Mouse (Mus musculus) liver, embryonic 14.5 days (tissue): ENCODE measurements at regions not wholly inside any gene's neighbourhood (a gene's known extent, or its start where the extent isn't known, plus 50 kb on each side); places are given as distances from the start of the nearest gene placed in this dataset.

Experiments used
- ATAC-seq: fragments of 200-750 bp; cut with Nextera tagmentation; 2 replicates; pipeline ENCODE4 v1.8.0; 2017; ENCODE audit warnings: moderate number of reproducible peaks, mild to moderate bottlenecking, moderate library complexity; ENCODE audit not compliant: insufficient read depth
- DNase-seq, 3 experiments: peaks; one replicate each; pipeline ENCODE4 v3.0.0-alpha.2; 2012 to 2013; ENCODE audit warnings: low read depth in 3 of 3, low spot score in 3 of 3
- H3K27ac ChIP-seq: fragments of 300-500 bp; sonication (generic); 2 replicates; pipeline ENCODE4 v1.5.1; 2014; ENCODE audit warnings: moderate library complexity, mild to moderate bottlenecking, control low read depth, inconsistent platforms
- H3K27me3 ChIP-seq: fragments of 300-500 bp; sonication (generic); 2 replicates; pipeline ENCODE4 v1.6.1; 2014; ENCODE audit warnings: mild to moderate bottlenecking, low read length, moderate library complexity; ENCODE audit not compliant: control insufficient read depth, insufficient read depth
- H3K36me3 ChIP-seq: fragments of 300-500 bp; sonication (generic); replicated peaks from 2 replicates; pipeline ENCODE4 v1.6.1; 2014; ENCODE audit warnings: low read depth; ENCODE audit not compliant: control insufficient read depth, insufficient read depth
- H3K4me1 ChIP-seq, 2 experiments: fragments of 200-500 bp in 1 of 2; fragments of 300-500 bp in 1 of 2; sonication (generic) in 1 of 2; replicated peaks; 2 replicates each; pipeline ENCODE4 v1.6.1; 2012 to 2014; ENCODE audit warnings: antibody characterized with exemption in 1 of 2, inconsistent platforms in 1 of 2, low read length in 1 of 2; ENCODE audit not compliant: control insufficient read depth in 2 of 2, insufficient read depth in 2 of 2
- H3K4me2 ChIP-seq: fragments of 300-500 bp; sonication (generic); 2 replicates; pipeline ENCODE4 v1.6.1; 2014; ENCODE audit warnings: low read depth, mild to moderate bottlenecking, control low read depth, moderate library complexity
- H3K4me3 ChIP-seq, 2 experiments: fragments of 200-500 bp in 1 of 2; fragments of 300-500 bp in 1 of 2; sonication (generic) in 1 of 2; 2 replicates each; pipeline ENCODE4 v1.5.1; 2012 to 2014; ENCODE audit warnings: low read depth in 2 of 2, low read length in 2 of 2, mild to moderate bottlenecking in 2 of 2, control low read depth in 1 of 2, inconsistent platforms in 1 of 2, moderate library complexity in 1 of 2; ENCODE audit not compliant: insufficient read depth in 1 of 2
- H3K9ac ChIP-seq: fragments of 300-500 bp; sonication (generic); replicated peaks from 2 replicates; pipeline ENCODE4 v1.6.1; 2014; ENCODE audit warnings: mild to moderate bottlenecking, control low read depth, moderate library complexity
- H3K9me3 ChIP-seq: fragments of 300-500 bp; sonication (generic); 2 replicates; pipeline ENCODE4 v1.6.1; 2016; ENCODE audit warnings: low read length, mixed read lengths; ENCODE audit not compliant: control insufficient read depth
- CTCF ChIP-seq: IDR thresholded peaks from 2 replicates; pipeline ENCODE4 v1.5.1; 2016; ENCODE audit warnings: antibody characterized with exemption, low read depth, control low read depth
- EP300 ChIP-seq: IDR thresholded peaks from 2 replicates; pipeline ENCODE4 v1.6.1; 2016; ENCODE audit warnings: antibody characterized with exemption, low read depth
- WGBS: fragments of 180-500 bp; shearing (Covaris S2); extraction: QIAGEN DNeasy Blood & Tissue Kit; methylation state at CpG from one replicate; pipeline ENCODE4 v1.1.7; 2014; ENCODE audit not compliant: insufficient replicate concordance; 5-methylcytosine and 5-hydroxymethylcytosine counted together

DNA sequence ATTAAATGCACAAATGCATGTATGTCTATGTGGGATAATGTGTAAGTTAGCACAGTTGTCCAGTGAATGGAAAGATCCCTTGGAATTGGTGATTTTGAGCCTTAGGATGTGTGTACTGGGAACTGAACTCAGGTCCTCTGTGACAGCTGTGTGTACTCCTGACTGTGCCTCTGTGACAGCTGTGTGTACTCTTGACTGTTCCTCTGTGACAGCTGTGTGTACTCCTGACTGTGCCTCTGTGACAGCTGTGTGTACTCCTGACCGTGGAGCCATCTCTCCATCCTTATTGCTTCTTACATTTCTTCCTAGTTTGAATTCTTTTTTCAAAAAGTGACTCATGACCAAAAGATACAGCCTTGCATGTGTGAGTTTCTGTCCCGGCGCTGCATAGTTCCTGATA lies 239.7 kb downstream of the Gpat3 start:
- no peak for DNase-seq
- H3K36me3 ChIP-seq, result no peaks in the 10 kb centered on the region
- 61% methylated on average over 3 of the region's 3 CpGs for WGBS
- H3K9me3 ChIP-seq, result no peaks in the 10 kb centered on the region
- TF ChIP-seq CTCF, result no peak
- no peak for TF ChIP-seq EP300
- H3K27me3 ChIP-seq, result no peaks in the 10 kb centered on the region
- no peak for ATAC-seq
- H3K9ac ChIP-seq, result no peak overlapping the region
- no peak overlapping the region for H3K27ac ChIP-seq
- no peak overlapping the region for H3K4me2 ChIP-seq
- H3K4me3 ChIP-seq, result no peak overlapping the region
- no peaks in the 10 kb centered on the region for H3K4me1 ChIP-seq

GRCm38 (mm10) chr5:101082611-101083010 lies 237.1 kb downstream of the Gpat3 start:
- no peaks in the 10 kb centered on the region for H3K9me3 ChIP-seq
- H3K4me2 ChIP-seq, result no peak overlapping the region
- TF ChIP-seq EP300 (no peak), CTCF (no peak)
- no peaks in the 10 kb centered on the region for H3K36me3 ChIP-seq
- ATAC-seq (no peak), DNase-seq (no peak)
- H3K9ac ChIP-seq, result no peak overlapping the region
- no peaks in the 10 kb centered on the region for H3K4me1 ChIP-seq
- H3K4me3 ChIP-seq, result no peak overlapping the region
- WGBS, result 73% methylated on average over 20 of the region's 20 CpGs
- no peak overlapping the region for H3K27ac ChIP-seq
- no peaks in the 10 kb centered on the region for H3K27me3 ChIP-seq

GRCm38 (mm10) chr5:101064308-101064707 lies 218.8 kb downstream of the Gpat3 start:
- Histone ChIP-seq H3K4me1 (no peaks in the 10 kb centered on the region), H3K9ac (no peak overlapping the region), H3K4me2 (no peak overlapping the region), H3K36me3 (no peaks in the 10 kb centered on the region), H3K9me3 (no peaks in the 10 kb centered on the region), H3K4me3 (no peak overlapping the region), H3K27ac (no peak overlapping the region), H3K27me3 (no peaks in the 10 kb centered on the region)
- no peak for TF ChIP-seq CTCF
- TF ChIP-seq EP300, result no peak
- WGBS, result 64% methylated on average over 3 of the region's 3 CpGs
- no peak for ATAC-seq
- DNase-seq, result no peak

DNA sequence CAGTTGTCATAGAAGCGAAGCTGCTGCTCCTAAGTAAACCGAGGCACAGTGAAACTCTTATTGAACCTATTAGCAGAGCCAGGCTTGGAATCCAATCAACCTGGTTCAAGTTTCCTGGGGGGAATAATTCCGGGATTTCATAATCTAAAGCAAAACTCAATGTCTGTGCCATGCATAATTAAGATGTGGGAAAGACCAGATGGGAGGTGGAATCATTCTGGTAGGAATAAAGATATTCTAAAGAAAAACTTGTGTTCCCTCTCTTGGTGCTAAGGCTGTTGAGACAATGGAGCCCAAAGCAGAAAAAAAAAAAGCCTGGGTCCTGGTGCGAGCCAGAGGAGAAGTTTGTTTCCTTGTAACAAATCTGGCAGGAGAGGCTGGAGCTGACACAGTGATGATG lies 217.7 kb downstream of the Gpat3 start:
- no peaks in the 10 kb centered on the region for H3K27me3 ChIP-seq
- ATAC-seq (no peak), DNase-seq (no peak)
- no peak overlapping the region for H3K4me2 ChIP-seq
- no peak overlapping the region for H3K4me3 ChIP-seq
- no peak overlapping the region for H3K9ac ChIP-seq
- no peak overlapping the region for H3K27ac ChIP-seq
- no peaks in the 10 kb centered on the region for H3K4me1 ChIP-seq
- H3K36me3 ChIP-seq, result no peaks in the 10 kb centered on the region
- WGBS, result 56% methylated on average over 4 of the region's 4 CpGs
- TF ChIP-seq CTCF (no peak), EP300 (no peak)
- H3K9me3 ChIP-seq, result no peaks in the 10 kb centered on the region

GRCm38 (mm10) chr5:101051591-101051990 lies 206.1 kb downstream of the Gpat3 start:
- WGBS, result 72% methylated on average over 7 of the region's 7 CpGs
- H3K4me3 ChIP-seq, result no peak overlapping the region

More at GRCm38 (mm10) chr5:101051591-101051990, 206.1 kb downstream of the Gpat3 start:
- H3K4me1 ChIP-seq, result no peaks in the 10 kb centered on the region
- H3K36me3 ChIP-seq, result no peaks in the 10 kb centered on the region
- H3K27ac ChIP-seq, result no peak overlapping the region
- H3K4me2 ChIP-seq, result no peak overlapping the region
- no peaks in the 10 kb centered on the region for H3K9me3 ChIP-seq
- DNase-seq (no peak), ATAC-seq (no peak)
- no peaks in the 10 kb centered on the region for H3K27me3 ChIP-seq
- H3K9ac ChIP-seq, result no peak overlapping the region
- TF ChIP-seq CTCF (no peak), EP300 (no peak)
